Mouse (Mus musculus) heart, postnatal 25 days (tissue): Measurements from ENCODE around the gene Mrpl4. TPM values are rescaled to one million over a fixed set of nuclear protein-coding genes. Genes with fewer than 3 reads are reported as not detected.
"Not testable (repeated sequence)": the region's sequence is repeated elsewhere in the genome, so short reads cannot be mapped to it uniquely, and the experiment has no call there.

Experiments
- DNase-seq: peaks from one replicate; pipeline ENCODE4 v3.0.0; 2022; ENCODE audit warnings: low spot score
- intact Hi-C: fragments of 180-260 bp; cut with DNase I; formaldehyde crosslinking; loops from one replicate; pipeline ENCODE4 v1.15.1; 2025
- microRNA-seq: library from miRNA; unstranded; fragments of <30 nt; microRNA quantifications from one replicate; pipeline ENCODE4 v1.2.0, GENCODE M21; 2022
- total RNA-seq, 2 experiments: library from RNA; stranded (reverse); gene quantifications; 2 replicates each; pipeline ENCODE4 v1.2.3; 2021

The Mrpl4 gene
- total RNA-seq, 2 experiments from 2014 or later, result 143 to 144 TPM

- no peak for DNase-seq
- intact Hi-C loops, result loop anchor here (5.0 kb wide), 1 partner anchor 105 kb away; no protein-coding TSS in a partner anchor
Measured at GRCm38 (mm10) chr9:21032491-21032890, 30.0 kb downstream of the Mrpl4 start.

DNA sequence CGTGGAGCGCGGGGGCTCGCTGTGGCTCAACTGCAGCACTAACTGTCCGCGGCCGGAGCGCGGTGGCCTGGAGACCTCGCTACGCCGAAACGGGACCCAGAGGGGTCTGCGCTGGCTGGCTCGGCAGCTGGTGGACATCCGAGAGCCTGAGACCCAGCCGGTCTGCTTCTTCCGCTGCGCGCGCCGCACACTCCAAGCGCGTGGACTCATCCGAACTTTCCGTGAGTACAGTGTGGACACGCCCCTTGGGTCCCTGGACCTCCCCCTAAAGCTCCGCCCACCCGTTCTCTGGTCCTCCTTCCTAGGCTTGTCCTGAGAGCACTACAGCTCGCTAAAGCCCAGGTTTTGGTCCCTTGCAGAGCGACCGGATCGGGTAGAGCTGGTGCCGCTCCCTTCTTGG is 30.6 kb downstream of the Mrpl4 start:
- DNase-seq, result peak; percentile 74

DNA sequence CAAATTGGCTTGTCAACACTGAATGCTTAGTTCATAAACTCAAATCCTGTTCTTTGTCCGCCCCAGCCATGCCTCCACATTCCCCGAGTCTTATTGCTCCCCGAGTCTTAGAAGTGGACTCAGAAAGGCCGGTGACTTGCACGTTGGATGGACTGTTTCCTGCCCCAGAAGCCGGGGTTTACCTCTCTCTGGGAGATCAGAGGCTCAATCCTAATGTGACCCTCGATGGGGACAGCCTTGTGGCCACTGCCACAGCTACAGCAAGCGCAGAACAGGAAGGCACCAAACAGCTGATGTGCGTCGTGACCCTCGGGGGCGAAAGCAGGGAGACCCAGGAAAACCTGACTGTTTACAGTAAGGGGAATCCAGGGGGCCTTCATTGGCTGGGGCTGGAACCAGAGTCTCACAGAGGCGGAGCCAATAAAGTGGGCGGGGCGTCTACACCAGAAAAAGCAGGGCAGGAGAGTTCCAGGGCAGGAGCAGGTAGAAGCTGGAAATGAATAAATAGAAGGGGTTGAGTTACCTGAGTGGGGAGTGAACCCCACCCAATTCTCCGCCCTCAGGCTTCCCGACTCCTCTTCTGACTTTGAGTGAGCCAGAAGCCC is 32.0 kb downstream of the Mrpl4 start:
- DNase-seq, result no peak
- intact Hi-C loops, result loop anchor here (5.0 kb wide), 1 partner anchor 103 kb away; no protein-coding TSS in a partner anchor

More for the DNA sequence above, 30.6 kb downstream of the Mrpl4 start:
- intact Hi-C loops, result loop anchor here (5.0 kb wide), 1 partner anchor 104 kb away; no protein-coding TSS in a partner anchor

- no peak for DNase-seq
Measured at GRCm38 (mm10) chr9:21035586-21035985, 33.0 kb downstream of the Mrpl4 start.

DNA sequence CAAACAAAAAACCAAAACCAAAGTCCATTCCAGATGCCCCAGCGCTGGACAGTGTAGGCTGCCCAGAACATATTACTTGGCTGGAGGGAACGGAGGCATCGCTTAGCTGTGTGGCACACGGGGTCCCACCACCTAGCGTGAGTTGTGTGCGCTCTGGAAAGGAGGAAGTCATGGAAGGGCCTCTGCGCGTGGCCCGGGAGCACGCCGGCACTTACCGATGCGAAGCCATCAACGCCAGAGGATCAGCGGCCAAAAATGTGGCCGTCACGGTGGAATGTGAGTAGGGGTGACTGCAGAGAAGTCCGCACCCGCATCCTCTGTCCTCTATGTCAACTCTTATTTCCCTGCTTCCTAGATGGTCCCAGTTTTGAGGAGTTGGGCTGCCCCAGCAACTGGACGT is 33.6 kb downstream of the Mrpl4 start:
- no peak for DNase-seq
- intact Hi-C loops, result no loop called here

More at GRCm38 (mm10) chr9:21035586-21035985, 33.0 kb downstream of the Mrpl4 start:
- intact Hi-C loops, result no loop called here

- intact Hi-C loops, result no loop called here
- DNase-seq, result no peak
Measured at GRCm38 (mm10) chr9:21036666-21037065, 34.1 kb downstream of the Mrpl4 start.

GRCm38 (mm10) chr9:21037481-21037891 is 34.9 kb downstream of the Mrpl4 start:
- intact Hi-C loops, result no loop called here
- DNase-seq, result no peak

- no peak for DNase-seq
- intact Hi-C loops, result no loop called here
Measured at GRCm38 (mm10) chr9:21039779-21040178, 37.2 kb downstream of the Mrpl4 start.

- DNase-seq, result no peak
- intact Hi-C loops, result no loop called here
Measured at GRCm38 (mm10) chr9:21041308-21041707, 38.8 kb downstream of the Mrpl4 start.

DNA sequence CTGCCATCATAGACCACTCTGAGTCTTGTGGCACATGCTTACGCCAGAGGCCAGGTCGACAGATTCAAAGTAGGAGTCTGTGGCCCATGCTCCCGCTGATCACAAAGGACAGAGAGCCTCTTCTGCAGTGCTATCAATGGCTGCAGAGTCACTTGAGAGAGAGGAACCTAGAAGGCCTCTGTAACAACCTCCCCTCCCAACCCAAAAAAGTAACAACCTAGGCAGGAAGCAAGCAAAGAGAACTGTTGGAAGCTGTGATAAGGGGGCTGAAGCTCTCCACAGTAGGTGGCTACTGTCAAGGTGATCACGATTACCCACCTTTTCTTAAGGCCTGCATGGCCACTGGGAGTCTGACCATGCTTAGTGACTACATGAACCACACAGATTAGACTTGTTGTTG is 41.0 kb downstream of the Mrpl4 start:
- no peak for DNase-seq
- intact Hi-C loops, result no loop called here

DNA sequence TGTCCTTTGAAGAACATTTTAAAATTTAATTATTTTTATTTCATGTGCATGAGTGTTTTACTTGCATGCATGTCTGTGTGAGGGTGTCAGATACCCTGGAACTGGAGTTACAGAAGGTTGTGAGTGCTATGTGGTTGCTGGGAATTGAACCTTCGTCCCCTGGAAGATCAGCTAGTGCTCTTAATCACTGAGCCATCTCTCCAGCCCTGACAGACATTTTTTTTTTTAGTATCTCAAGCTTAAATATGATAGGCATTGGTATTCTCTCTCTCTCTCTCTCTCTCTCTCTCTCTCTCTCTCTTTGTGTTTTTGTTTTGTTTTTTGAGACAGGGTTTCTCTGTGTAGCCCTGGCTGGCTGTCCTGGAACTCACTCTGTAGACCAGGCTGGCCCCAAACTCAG is 42.2 kb downstream of the Mrpl4 start:
- intact Hi-C loops, result not testable (repeated sequence)

DNA sequence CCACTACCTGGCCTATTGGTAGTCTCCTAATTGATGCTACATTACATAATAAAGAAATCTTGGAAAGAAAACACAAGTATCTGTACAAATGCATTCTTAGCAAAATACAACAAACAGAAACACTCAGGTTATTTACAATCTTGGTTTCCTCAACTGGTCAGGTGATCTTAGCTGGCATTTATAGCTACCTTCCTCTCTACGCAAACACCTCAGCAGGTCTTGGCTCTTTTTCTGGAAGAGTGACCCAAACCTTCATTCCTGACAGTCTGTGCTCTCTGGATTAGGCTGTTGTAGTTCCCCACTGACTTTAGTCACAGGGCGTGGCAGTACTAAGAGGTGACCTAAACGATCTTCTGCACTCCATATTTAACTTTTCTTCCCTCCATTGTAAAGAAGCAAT is 42.7 kb downstream of the Mrpl4 start:
- no peak for DNase-seq
- intact Hi-C loops, result no loop called here

More for the DNA sequence above, 42.2 kb downstream of the Mrpl4 start:
- DNase-seq, result not testable (repeated sequence)

GRCm38 (mm10) chr9:21051578-21051977 is 49.0 kb downstream of the Mrpl4 start:
- intact Hi-C loops, result no loop called here
- no peak for DNase-seq

Small RNA genes within 50 kb of the gene (microRNA-seq; reads per million reads assigned to microRNA genes)
- not detected for gene Mir1900

Other genes starting within 250 kb of the Mrpl4 start
- 10 to 100 TPM; 26.1 to 30.2 TPM for gene Col5a3, start 187.7 kb upstream of the Mrpl4 start, total RNA-seq
- gene Rdh8, start 184.2 kb upstream of the Mrpl4 start, total RNA-seq, result not detected
- 1 to 10 TPM; 4.0 to 4.2 TPM for gene A230050P20Rik, start 134.1 kb upstream of the Mrpl4 start, total RNA-seq
- 1 to 10 TPM; 3.2 to 3.3 TPM for gene Angptl6, start 123.0 kb upstream of the Mrpl4 start, total RNA-seq
- gene Ppan, start 114.6 kb upstream of the Mrpl4 start, total RNA-seq, result 1 to 10 TPM; 7.0 to 9.5 TPM
- 100 to 1,000 TPM in 1 of 2 experiments, 10 to 100 TPM in 1; 97.8 to 100 TPM for gene Eif3g, start 104.1 kb upstream of the Mrpl4 start, total RNA-seq
- gene Dnmt1, start 42.9 kb upstream of the Mrpl4 start, total RNA-seq, result 10 to 100 TPM; 12.4 to 12.7 TPM
- gene S1pr2, start 26.0 kb upstream of the Mrpl4 start, total RNA-seq, result 1 to 10 TPM; 4.2 to 6.7 TPM
- 1 to 10 TPM; 7.7 to 9.6 TPM for gene Icam1, start 13.2 kb downstream of the Mrpl4 start, total RNA-seq
- gene Icam4, start 26.6 kb downstream of the Mrpl4 start, total RNA-seq, result under 1 TPM; 0.26 to 0.64 TPM
- not detected for gene Icam5, start 29.3 kb downstream of the Mrpl4 start, total RNA-seq
- not detected for gene Zglp1, start 64.4 kb downstream of the Mrpl4 start, total RNA-seq
- under 1 TPM in 1 of 2 experiments, not detected in 1; 0.13 TPM for gene Gm49373, start 70.4 kb downstream of the Mrpl4 start, total RNA-seq
- 10 to 100 TPM; 33.6 to 36.5 TPM for gene Fdx1l, start 70.9 kb downstream of the Mrpl4 start, total RNA-seq
- 1 to 10 TPM in 1 of 2 experiments, under 1 TPM in 1; 0.86 to 1.5 TPM for gene Gm38431, start 89.3 kb downstream of the Mrpl4 start, total RNA-seq
- gene Raver1, start 89.3 kb downstream of the Mrpl4 start, total RNA-seq, result 10 to 100 TPM; 25.8 to 27.9 TPM
- 1 to 10 TPM; 8.5 to 8.6 TPM for gene Tyk2, start 128.5 kb downstream of the Mrpl4 start, total RNA-seq
- gene Cdc37, start 147.2 kb downstream of the Mrpl4 start, total RNA-seq, result 100 to 1,000 TPM; 158 to 160 TPM
- gene Pde4a, start 163.0 kb downstream of the Mrpl4 start, total RNA-seq, result 10 to 100 TPM; 47.1 to 51.6 TPM
- 10 to 100 TPM; 35.9 to 42.2 TPM for gene Keap1, start 236.6 kb downstream of the Mrpl4 start, total RNA-seq
- gene S1pr5, start 245.7 kb downstream of the Mrpl4 start, total RNA-seq, result under 1 TPM; 0.70 to 0.78 TPM